Mouse (Mus musculus): Measurements from ENCODE around the gene Krt34. TPM values are rescaled to one million over a fixed set of nuclear protein-coding genes. Genes with fewer than 3 reads are reported as not detected.

Gene Krt34
- total and polyA plus RNA-seq, 3 experiments = not detected

Other genes with a start within 250 kb of the Krt34 start
Only the 20 nearest of the 32 such genes appear.
- not detected in 2 replicates for gene Krtap9-1, start 168.2 kb downstream of the Krt34 start, total RNA-seq (2012; rRNA removed)
- not detected in 2 replicates for gene Krtap9-1, start 168.2 kb downstream of the Krt34 start, total RNA-seq (2014; rRNA removed)
- not detected in 2 replicates for gene Krtap9-1, start 168.2 kb downstream of the Krt34 start, polyA plus RNA-seq (2012; ENCODE audit: insufficient read length, low read depth)
- not detected in 2 replicates for gene Gm11567, start 162.4 kb downstream of the Krt34 start, total RNA-seq (2012; rRNA removed)
- gene Gm11567, start 162.4 kb downstream of the Krt34 start, total RNA-seq (2014; rRNA removed) = not detected in 2 replicates
- gene Gm11567, start 162.4 kb downstream of the Krt34 start, polyA plus RNA-seq (2012; ENCODE audit: insufficient read length, low read depth) = not detected in 2 replicates
- gene Krtap31-1, start 133.6 kb downstream of the Krt34 start, total RNA-seq (2012; rRNA removed) = not detected in 2 replicates
- not detected in 2 replicates for gene Krtap31-1, start 133.6 kb downstream of the Krt34 start, total RNA-seq (2014; rRNA removed)
- gene Krtap31-1, start 133.6 kb downstream of the Krt34 start, polyA plus RNA-seq (2012; ENCODE audit: insufficient read length, low read depth) = not detected in 2 replicates
- gene Gm11565, start 126.8 kb downstream of the Krt34 start, total RNA-seq (2012; rRNA removed) = not detected in 2 replicates
- gene Gm11565, start 126.8 kb downstream of the Krt34 start, total RNA-seq (2014; rRNA removed) = not detected in 2 replicates
- gene Gm11565, start 126.8 kb downstream of the Krt34 start, polyA plus RNA-seq (2012; ENCODE audit: insufficient read length, low read depth) = not detected in 2 replicates
- not detected in 2 replicates for gene Krtap31-2, start 105.3 kb downstream of the Krt34 start, total RNA-seq (2012; rRNA removed)
- not detected in 2 replicates for gene Krtap31-2, start 105.3 kb downstream of the Krt34 start, total RNA-seq (2014; rRNA removed)
- gene Krtap31-2, start 105.3 kb downstream of the Krt34 start, polyA plus RNA-seq (2012; ENCODE audit: insufficient read length, low read depth) = not detected in 2 replicates
- gene Krtap9-5, start 93.1 kb downstream of the Krt34 start, total RNA-seq (2012; rRNA removed) = not detected in 2 replicates
- not detected in 2 replicates for gene Krtap9-5, start 93.1 kb downstream of the Krt34 start, total RNA-seq (2014; rRNA removed)
- not detected in 2 replicates for gene Krtap9-5, start 93.1 kb downstream of the Krt34 start, polyA plus RNA-seq (2012; ENCODE audit: insufficient read length, low read depth)
- not detected in 2 replicates for gene Krtap29-1, start 62.5 kb downstream of the Krt34 start, total RNA-seq (2012; rRNA removed)
- gene Krtap29-1, start 62.5 kb downstream of the Krt34 start, total RNA-seq (2014; rRNA removed) = not detected in 2 replicates
- not detected in 2 replicates for gene Krtap29-1, start 62.5 kb downstream of the Krt34 start, polyA plus RNA-seq (2012; ENCODE audit: insufficient read length, low read depth)
- not detected in 2 replicates for gene Krtap16-1, start 55.0 kb downstream of the Krt34 start, total RNA-seq (2012; rRNA removed)
- not detected in 2 replicates for gene Krtap16-1, start 55.0 kb downstream of the Krt34 start, total RNA-seq (2014; rRNA removed)
- gene Krtap16-1, start 55.0 kb downstream of the Krt34 start, polyA plus RNA-seq (2012; ENCODE audit: insufficient read length, low read depth) = not detected in 2 replicates
- gene Krtap17-1, start 47.6 kb downstream of the Krt34 start, total RNA-seq (2012; rRNA removed) = not detected in 2 replicates
- gene Krtap17-1, start 47.6 kb downstream of the Krt34 start, total RNA-seq (2014; rRNA removed) = not detected in 2 replicates
- not detected in 2 replicates for gene Krtap17-1, start 47.6 kb downstream of the Krt34 start, polyA plus RNA-seq (2012; ENCODE audit: insufficient read length, low read depth)
- gene Krt33a, start 25.3 kb downstream of the Krt34 start, total RNA-seq (2012; rRNA removed) = not detected in 2 replicates
- gene Krt33a, start 25.3 kb downstream of the Krt34 start, total RNA-seq (2014; rRNA removed) = not detected in 2 replicates
- not detected in 2 replicates for gene Krt33a, start 25.3 kb downstream of the Krt34 start, polyA plus RNA-seq (2012; ENCODE audit: insufficient read length, low read depth)
- not detected in 2 replicates for gene Krt33b, start 11.7 kb downstream of the Krt34 start, total RNA-seq (2012; rRNA removed)
- not detected in 2 replicates for gene Krt33b, start 11.7 kb downstream of the Krt34 start, total RNA-seq (2014; rRNA removed)
- gene Krt33b, start 11.7 kb downstream of the Krt34 start, polyA plus RNA-seq (2012; ENCODE audit: insufficient read length, low read depth) = not detected in 2 replicates
- gene Krt31, start 9.0 kb upstream of the Krt34 start, total RNA-seq (2012; rRNA removed) = not detected in 2 replicates
- gene Krt31, start 9.0 kb upstream of the Krt34 start, total RNA-seq (2014; rRNA removed) = not detected in 2 replicates
- gene Krt31, start 9.0 kb upstream of the Krt34 start, polyA plus RNA-seq (2012; ENCODE audit: insufficient read length, low read depth) = not detected in 2 replicates
- not detected in 2 replicates for gene Krt32, start 46.7 kb upstream of the Krt34 start, total RNA-seq (2012; rRNA removed)
- gene Krt32, start 46.7 kb upstream of the Krt34 start, total RNA-seq (2014; rRNA removed) = not detected in 2 replicates
- not detected in 2 replicates for gene Krt32, start 46.7 kb upstream of the Krt34 start, polyA plus RNA-seq (2012; ENCODE audit: insufficient read length, low read depth)
- gene Krt35, start 54.7 kb upstream of the Krt34 start, total RNA-seq (2012; rRNA removed) = not detected in 2 replicates
- not detected in 2 replicates for gene Krt35, start 54.7 kb upstream of the Krt34 start, total RNA-seq (2014; rRNA removed)
- gene Krt35, start 54.7 kb upstream of the Krt34 start, polyA plus RNA-seq (2012; ENCODE audit: insufficient read length, low read depth) = not detected in 2 replicates
- gene Krt36, start 64.1 kb upstream of the Krt34 start, total RNA-seq (2012; rRNA removed) = not detected in 2 replicates
- gene Krt36, start 64.1 kb upstream of the Krt34 start, total RNA-seq (2014; rRNA removed) = not detected in 2 replicates
- not detected in 2 replicates for gene Krt36, start 64.1 kb upstream of the Krt34 start, polyA plus RNA-seq (2012; ENCODE audit: insufficient read length, low read depth)
- gene Krt13, start 80.0 kb upstream of the Krt34 start, total RNA-seq (2012; rRNA removed) = not detected in 2 replicates
- gene Krt13, start 80.0 kb upstream of the Krt34 start, total RNA-seq (2014; rRNA removed) = not detected in 2 replicates
- not detected in 2 replicates for gene Krt13, start 80.0 kb upstream of the Krt34 start, polyA plus RNA-seq (2012; ENCODE audit: insufficient read length, low read depth)
- gene Krt15, start 94.4 kb upstream of the Krt34 start, total RNA-seq (2012; rRNA removed) = 0.21 TPM in 2 replicates
- gene Krt15, start 94.4 kb upstream of the Krt34 start, total RNA-seq (2014; rRNA removed) = not detected in 2 replicates
- not detected in 2 replicates for gene Krt15, start 94.4 kb upstream of the Krt34 start, polyA plus RNA-seq (2012; ENCODE audit: insufficient read length, low read depth)
- gene Krt19, start 107.1 kb upstream of the Krt34 start, total RNA-seq (2012; rRNA removed) = 0.17 TPM in 1 of 2 replicates, not detected in the other
- not detected in 2 replicates for gene Krt19, start 107.1 kb upstream of the Krt34 start, total RNA-seq (2014; rRNA removed)
- not detected in 2 replicates for gene Krt19, start 107.1 kb upstream of the Krt34 start, polyA plus RNA-seq (2012; ENCODE audit: insufficient read length, low read depth)
- not detected in 2 replicates for gene Krt9, start 151.7 kb upstream of the Krt34 start, total RNA-seq (2012; rRNA removed)
- not detected in 2 replicates for gene Krt9, start 151.7 kb upstream of the Krt34 start, total RNA-seq (2014; rRNA removed)
- gene Krt9, start 151.7 kb upstream of the Krt34 start, polyA plus RNA-seq (2012; ENCODE audit: insufficient read length, low read depth) = not detected in 2 replicates
- not detected in 2 replicates for gene Krt14, start 166.0 kb upstream of the Krt34 start, total RNA-seq (2012; rRNA removed)
- gene Krt14, start 166.0 kb upstream of the Krt34 start, total RNA-seq (2014; rRNA removed) = not detected in 2 replicates
- not detected in 2 replicates for gene Krt14, start 166.0 kb upstream of the Krt34 start, polyA plus RNA-seq (2012; ENCODE audit: insufficient read length, low read depth)

Measured in CH12.LX (cell line).